Mouse (Mus musculus) small intestine, adult 2 months (tissue): ENCODE measurements around the gene Phip.

Experiments used
- CTCF ChIP-seq: fragments of 200-500 bp; IDR thresholded peaks from 2 replicates; pipeline ENCODE4 v1.5.1; 2012; ENCODE audit warnings: low read depth, mild to moderate bottlenecking, control low read depth, inconsistent platforms, low read length, moderate library complexity, mixed read lengths; ENCODE audit not compliant: insufficient replicate concordance, insufficient read length; ENCODE audit errors: extremely low read depth
- POLR2A ChIP-seq: fragments of 200-500 bp; IDR thresholded peaks from 2 replicates; pipeline ENCODE4 v1.6.1; 2012; ENCODE audit warnings: low read depth, mild to moderate bottlenecking, control low read depth, inconsistent platforms, low read length, moderate library complexity

DNA sequence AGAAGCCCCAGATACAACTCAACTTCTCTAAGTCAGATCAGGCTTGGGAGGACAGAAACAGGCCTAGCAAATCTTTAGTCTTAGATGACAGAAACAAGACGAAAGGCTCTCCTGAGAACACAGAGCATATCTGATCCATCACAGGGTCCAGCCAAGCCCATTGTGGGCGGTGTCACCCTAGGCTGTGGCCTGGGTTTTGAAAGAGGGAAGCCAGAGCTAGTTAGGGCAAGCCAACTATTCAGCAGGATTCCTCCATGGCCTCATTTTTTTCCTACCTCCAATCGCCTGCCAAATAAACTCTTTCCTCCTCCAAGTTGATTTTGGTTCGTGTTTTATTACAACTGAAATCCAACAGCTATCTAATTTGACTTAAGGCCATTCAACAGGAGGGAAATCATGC, 114.0 kb downstream of the Phip start:
- TF ChIP-seq CTCF (no peak), POLR2A (no peak)
